Mouse (Mus musculus) kidney, postnatal 0 days (tissue): ENCODE data around the gene Slc25a33. TPM values are rescaled to one million over a fixed set of nuclear protein-coding genes. Genes with fewer than 3 reads are reported as not detected.

Experiments
- ATAC-seq: fragments of 200-750 bp; cut with Nextera tagmentation; replicated peaks from 2 replicates; pipeline ENCODE4 v1.8.0; 2017; ENCODE audit warnings: low read depth, moderate number of reproducible peaks, moderate TSS enrichment, moderate library complexity; ENCODE audit not compliant: low FRiP score
- DNase-seq: peaks from one replicate; pipeline ENCODE4 v3.0.0-alpha.2; 2016; ENCODE audit warnings: low spot score
- H3K27ac ChIP-seq: fragments of 300-500 bp; sonication (generic); 2 replicates; pipeline ENCODE4 v1.5.1; 2014; ENCODE audit warnings: mild to moderate bottlenecking
- H3K27me3 ChIP-seq: fragments of 300-500 bp; sonication (generic); 2 replicates; pipeline ENCODE4 v1.6.1; 2014; ENCODE audit warnings: low read length, mixed read lengths; ENCODE audit not compliant: insufficient read depth
- H3K36me3 ChIP-seq: fragments of 300-500 bp; sonication (generic); 2 replicates; pipeline ENCODE4 v1.6.1; 2014; ENCODE audit warnings: low read length, mixed read lengths; ENCODE audit not compliant: insufficient read depth
- H3K4me1 ChIP-seq: fragments of 300-500 bp; sonication (generic); replicated peaks from 2 replicates; pipeline ENCODE4 v1.6.1; 2014; ENCODE audit warnings: antibody characterized with exemption, low read length, mixed read lengths; ENCODE audit not compliant: insufficient read depth
- H3K4me2 ChIP-seq: fragments of 300-500 bp; sonication (generic); 2 replicates; pipeline ENCODE4 v1.6.1; 2014; ENCODE audit warnings: mild to moderate bottlenecking, low read length, moderate library complexity, mixed read lengths
- H3K4me3 ChIP-seq: fragments of 300-500 bp; sonication (generic); replicated peaks from 2 replicates; pipeline ENCODE4 v1.5.1; 2014; ENCODE audit warnings: low read depth, low read length
- H3K9ac ChIP-seq: fragments of 300-500 bp; sonication (generic); 2 replicates; pipeline ENCODE4 v1.6.1; 2014; ENCODE audit warnings: low read depth, low read length
- H3K9me3 ChIP-seq: fragments of 300-500 bp; sonication (generic); replicated peaks from 2 replicates; pipeline ENCODE4 v1.6.1; 2016; ENCODE audit warnings: low read length, inconsistent platforms, mixed read lengths
- CTCF ChIP-seq: IDR thresholded peaks from 2 replicates; pipeline ENCODE4 v1.5.1; 2016; ENCODE audit warnings: antibody characterized with exemption, low read depth, mild to moderate bottlenecking, moderate library complexity
- WGBS: fragments of 180-500 bp; shearing (Covaris S2); extraction: QIAGEN DNeasy Blood & Tissue Kit; methylation state at CpG from one replicate; pipeline ENCODE4 v1.1.7; 2014; 5-methylcytosine and 5-hydroxymethylcytosine counted together
- polyA plus RNA-seq: library from polyadenylated mRNA; unstranded; fragments of >200 nt; fragmentation: Nextera tagmentation; extraction: Ambion mirVana; gene quantifications from 2 replicates; pipeline ENCODE4 v1.2.1, GENCODE M21; 2015

Slc25a33 gene
- polyA plus RNA-seq, 1 experiment from 2014 or later, result 15.1 TPM

DNA sequence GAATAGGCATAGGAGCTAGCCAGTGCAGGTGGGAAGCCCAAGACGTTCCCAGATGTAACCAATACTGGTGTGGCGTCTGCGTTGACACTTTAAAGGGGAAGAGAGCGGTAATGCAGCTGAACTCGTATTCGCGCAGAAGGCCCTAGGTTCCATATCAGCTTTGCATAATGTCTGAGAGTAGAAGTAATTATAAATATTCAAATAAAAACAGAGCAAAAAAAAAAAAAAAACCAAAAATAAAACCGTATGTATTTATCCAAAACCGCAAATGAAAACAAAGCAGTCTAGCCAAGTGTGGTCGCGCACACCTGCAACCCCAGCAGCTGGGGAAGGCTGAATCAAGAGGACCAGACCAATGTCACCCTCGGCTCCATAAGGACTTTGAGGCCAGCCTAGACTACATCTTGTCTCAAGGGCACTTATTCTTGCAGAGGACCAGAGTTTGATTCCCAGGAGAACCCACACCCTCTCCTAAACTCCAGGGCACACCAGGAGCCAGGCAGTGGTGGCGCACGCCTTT, 32.0 kb downstream of the Slc25a33 start:
- ATAC-seq, result no peak
- Histone ChIP-seq H3K27ac (no peak overlapping the region), H3K27me3 (no peaks in the 10 kb centered on the region), H3K4me1 (peaks cover 4% of the 10 kb centered on the region), H3K36me3 (no peaks in the 10 kb centered on the region), H3K4me2 (no peak overlapping the region), H3K4me3 (no peak overlapping the region), H3K9me3 (no peaks in the 10 kb centered on the region), H3K9ac (no peak overlapping the region)
- no peak for DNase-seq
- TF ChIP-seq CTCF, result no peak
- 93% methylated on average over 14 of the region's 14 CpGs for WGBS

DNA sequence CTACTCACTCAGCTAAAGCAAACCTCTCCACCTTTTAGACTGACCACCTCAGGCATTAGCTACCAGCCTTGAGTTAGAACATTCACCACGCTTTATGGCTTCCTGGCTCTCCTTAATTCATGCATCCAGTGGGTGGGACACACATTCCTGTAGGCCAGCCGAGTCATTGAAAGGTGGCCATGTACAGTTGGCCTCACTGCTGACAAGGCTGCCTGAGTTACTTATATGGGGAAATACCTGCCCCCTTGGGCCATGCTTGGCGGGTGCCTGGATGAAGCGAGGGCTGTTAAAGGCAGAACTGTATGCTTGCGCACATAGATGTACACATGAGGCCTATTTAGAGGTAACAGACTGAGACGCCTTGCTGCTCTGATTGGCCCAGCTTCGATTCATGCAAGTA, 33.8 kb downstream of the Slc25a33 start:
- no peaks in the 10 kb centered on the region for H3K9me3 ChIP-seq
- DNase-seq (no peak), ATAC-seq (no peak)
- H3K36me3 ChIP-seq, result no peaks in the 10 kb centered on the region
- peaks cover 11% of the 10 kb centered on the region for H3K4me1 ChIP-seq
- H3K27ac ChIP-seq, result peak overlapping the region; percentile 25; the same call in 1 of the 2 replicates
- H3K4me2 ChIP-seq, result no peak overlapping the region
- H3K27me3 ChIP-seq, result no peaks in the 10 kb centered on the region
- H3K9ac ChIP-seq, result no peak overlapping the region
- 67% methylated on average over 7 of the region's 7 CpGs for WGBS
- H3K4me3 ChIP-seq, result no peak overlapping the region
- no peak for TF ChIP-seq CTCF

GRCm38 (mm10) chr4:149739478-149739877, 34.6 kb downstream of the Slc25a33 start:
- WGBS, result 78% methylated on average over 5 of the region's 5 CpGs
- no peak overlapping the region for H3K27ac ChIP-seq
- TF ChIP-seq CTCF, result no peak
- H3K4me2 ChIP-seq, result no peak overlapping the region
- H3K9me3 ChIP-seq, result no peaks in the 10 kb centered on the region
- DNase-seq, result no peak
- H3K4me1 ChIP-seq, result peaks cover 14% of the 10 kb centered on the region
- no peak overlapping the region for H3K4me3 ChIP-seq
- H3K36me3 ChIP-seq, result no peaks in the 10 kb centered on the region
- no peak overlapping the region for H3K9ac ChIP-seq
- H3K27me3 ChIP-seq, result no peaks in the 10 kb centered on the region
- ATAC-seq, result no peak

GRCm38 (mm10) chr4:149737383-149738324, 36.4 kb downstream of the Slc25a33 start, which contains the start of gene Tmem201:
Gene Tmem201 (minus strand): TSS chr4:149738044.
- Histone ChIP-seq H3K27me3 (no peaks in the 10 kb centered on the region), H3K4me3 (peak within 1 kb of the TSS; percentile 77), H3K4me1 (peaks cover 29% of the 10 kb centered on the region), H3K9me3 (no peaks in the 10 kb centered on the region), H3K9ac (peak within 1 kb of the TSS; percentile 83), H3K36me3 (no peaks in the 10 kb centered on the region), H3K4me2 (peak within 1 kb of the TSS; percentile 91), H3K27ac (peak within 1 kb of the TSS; percentile 77)
- WGBS, result under 1% methylated on average over 93 of the region's 97 CpGs
- DNase-seq (peak; percentile 97), ATAC-seq (peak; percentile 88)
- TF ChIP-seq CTCF, result peak; percentile 81

- WGBS, result 17% methylated on average over 4 of the region's 4 CpGs
- Histone ChIP-seq H3K27me3 (no peaks in the 10 kb centered on the region), H3K4me1 (peaks cover 29% of the 10 kb centered on the region), H3K27ac (no peak overlapping the region), H3K36me3 (no peaks in the 10 kb centered on the region), H3K4me2 (peak overlapping the region; percentile 91), H3K4me3 (peak overlapping the region; percentile 77), H3K9ac (peak overlapping the region; percentile 83), H3K9me3 (no peaks in the 10 kb centered on the region)
- DNase-seq (no peak), ATAC-seq (no peak)
- TF ChIP-seq CTCF, result no peak
Measured at GRCm38 (mm10) chr4:149736581-149736980, 37.5 kb downstream of the Slc25a33 start.

DNA sequence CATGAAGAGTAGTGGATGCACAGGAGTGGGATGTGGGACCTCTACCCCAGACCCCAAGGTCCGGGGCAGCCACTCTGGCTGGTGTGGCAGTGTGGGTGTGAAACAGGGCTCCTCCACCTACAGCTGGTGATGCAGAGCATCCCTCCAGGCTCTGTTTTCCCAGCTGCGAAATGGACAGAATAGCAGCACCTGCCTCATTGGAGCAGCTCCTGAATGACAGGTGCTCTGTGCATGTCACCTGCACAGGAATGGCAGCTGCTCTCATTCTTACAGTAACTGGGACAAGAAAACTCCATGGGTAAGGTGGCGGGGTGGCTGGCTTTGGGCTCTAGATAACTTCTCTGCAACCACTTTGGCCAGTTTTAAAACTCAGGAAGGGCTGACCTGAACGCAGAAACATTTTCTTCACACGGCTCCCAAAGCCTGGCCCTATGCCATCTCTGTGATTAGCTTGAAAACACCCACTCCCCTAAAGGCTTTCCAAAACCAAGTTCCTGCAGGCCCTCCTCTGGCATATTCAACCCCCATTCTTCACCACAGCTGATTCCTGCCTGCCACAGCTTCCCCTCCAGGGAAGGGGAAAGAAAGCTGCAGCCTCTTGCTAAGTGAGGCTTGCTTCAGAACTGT, 38.3 kb downstream of the Slc25a33 start:
- no peak overlapping the region for H3K27ac ChIP-seq
- no peaks in the 10 kb centered on the region for H3K27me3 ChIP-seq
- no peak for TF ChIP-seq CTCF
- no peak for ATAC-seq
- H3K4me2 ChIP-seq, result peak overlapping the region; percentile 91; the same call in 1 of the 2 replicates
- no peaks in the 10 kb centered on the region for H3K9me3 ChIP-seq
- 63% methylated on average over 5 of the region's 5 CpGs for WGBS
- H3K4me3 ChIP-seq, result no peak overlapping the region
- H3K36me3 ChIP-seq, result peaks cover under 1% of the 10 kb centered on the region; the same call in 1 of the 2 replicates
- H3K9ac ChIP-seq, result no peak overlapping the region
- DNase-seq, result no peak
- peaks cover 29% of the 10 kb centered on the region for H3K4me1 ChIP-seq
